Mouse (Mus musculus) left cerebral cortex, postnatal 14 days (tissue): ENCODE measurements at regions not wholly inside any gene's neighbourhood (a gene's known extent, or its start where the extent isn't known, plus 50 kb on each side); places are given as distances from the start of the nearest gene placed in this dataset.

Source experiments
- DNase-seq, 2 experiments: peaks; one replicate each; pipeline ENCODE4 v3.0.0; 2021 to 2022; ENCODE audit warnings: low spot score in 2 of 2, mixed read lengths in 1 of 2
- intact Hi-C: fragments of 180-260 bp; cut with DNase I; formaldehyde crosslinking; loops from one replicate; pipeline ENCODE4 v1.15.1; 2025

GRCm38 (mm10) chr1:104424796-104425195 is 343.5 kb upstream of the Cdh20 start:
- intact Hi-C loops: no loop called here
- no peak for DNase-seq

DNA sequence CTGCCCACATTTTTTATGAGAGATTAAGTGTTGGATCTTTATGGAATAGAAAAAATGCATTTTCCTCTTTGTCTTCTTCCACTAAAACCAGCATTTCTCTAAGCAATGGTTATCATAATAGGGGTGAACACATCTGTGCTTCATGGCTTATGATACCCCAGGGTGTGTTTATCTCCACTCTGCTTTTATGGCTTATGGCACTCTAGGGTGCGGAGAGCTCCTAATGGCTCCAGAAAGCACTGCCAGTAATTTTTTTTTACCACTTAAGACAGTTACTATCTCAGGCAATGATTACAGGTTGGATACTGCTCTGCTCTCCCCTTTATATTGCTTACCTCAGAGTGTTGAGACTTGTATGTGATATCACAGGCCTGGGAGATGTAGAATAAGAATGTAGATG is 343.0 kb upstream of the Cdh20 start:
- intact Hi-C loops: no loop called here
- DNase-seq: no peak

DNA sequence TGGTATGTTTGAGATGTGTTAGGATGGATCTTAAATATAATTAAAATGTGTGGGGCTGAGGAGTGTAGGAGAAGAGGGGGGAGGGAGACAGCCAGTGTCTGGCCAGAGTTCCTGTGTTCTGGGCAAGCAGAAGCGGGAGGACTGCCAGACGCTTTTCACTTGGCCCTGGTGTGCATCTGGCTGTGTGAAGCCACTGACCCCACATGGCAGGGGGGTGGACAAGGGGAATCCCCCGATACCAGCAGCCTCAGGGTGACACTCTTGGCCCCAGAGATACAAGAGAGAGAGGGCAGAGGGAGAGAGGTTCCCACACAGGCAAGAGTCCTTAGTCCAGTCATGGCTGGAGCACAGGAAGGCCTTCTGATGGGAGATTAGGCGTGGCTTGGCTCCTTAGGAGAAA is 318.7 kb upstream of the Cdh20 start:
- DNase-seq: no peak
- intact Hi-C loops: no loop called here

DNA sequence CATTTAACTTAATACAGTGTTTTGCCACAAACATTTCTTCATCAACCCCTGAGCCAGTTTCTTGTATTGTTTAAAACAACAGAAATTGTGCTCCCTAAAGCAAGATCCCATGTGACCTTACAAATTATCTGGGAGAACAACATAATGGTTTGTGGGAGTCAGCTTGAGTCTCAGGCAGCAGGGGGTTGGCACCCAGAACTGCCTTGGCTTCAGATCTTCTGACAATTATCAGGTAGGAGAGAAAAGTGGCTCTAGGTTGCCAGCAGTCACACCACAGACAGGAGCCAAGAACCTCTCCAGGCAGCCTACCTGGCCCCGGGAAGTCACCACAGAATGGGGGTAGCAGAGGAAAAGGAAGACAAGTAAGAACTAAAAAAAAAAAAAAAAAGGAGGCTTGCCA is 299.8 kb upstream of the Cdh20 start:
- no peak for DNase-seq
- intact Hi-C loops: no loop called here

DNA sequence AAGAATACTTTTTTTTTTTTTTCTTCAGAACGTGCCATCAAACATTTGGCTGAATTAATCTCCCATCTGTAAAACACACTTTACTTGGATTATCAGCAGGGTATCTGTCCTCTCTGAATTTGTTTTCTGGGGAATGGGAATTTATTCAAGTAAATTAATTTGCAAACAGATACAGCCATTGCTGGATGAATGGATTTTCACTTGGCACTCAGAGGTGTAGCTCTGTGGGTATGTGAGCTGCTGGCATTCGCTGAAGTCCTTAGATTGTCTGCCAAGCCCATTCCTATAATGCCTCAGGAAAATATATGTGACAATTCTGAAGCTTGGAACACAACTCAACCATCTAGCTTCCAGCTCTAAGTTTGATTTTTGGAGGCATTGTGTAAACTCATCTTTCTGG is 288.6 kb upstream of the Cdh20 start:
- intact Hi-C loops: no loop called here

More for the DNA sequence above, 288.6 kb upstream of the Cdh20 start:
- peak in 1 of 2 experiments; percentile 4 for DNase-seq
